Mouse (Mus musculus) testis, adult 2 months (tissue): ENCODE data around the gene Zfyve1.

Experiments
- CTCF ChIP-seq: fragments of 200-500 bp; IDR thresholded peaks from 2 replicates; pipeline ENCODE4 v1.5.1; 2012; ENCODE audit warnings: low read depth, mild to moderate bottlenecking, inconsistent platforms, low read length, moderate library complexity; ENCODE audit not compliant: control insufficient read depth, insufficient read depth, insufficient replicate concordance
- POLR2A ChIP-seq: fragments of 200-500 bp; IDR thresholded peaks from 2 replicates; pipeline ENCODE4 v1.6.1; 2012; ENCODE audit warnings: low read depth, mild to moderate bottlenecking, inconsistent platforms, low read length, moderate library complexity; ENCODE audit not compliant: control insufficient read depth

- no peak for TF ChIP-seq POLR2A
- no peak for TF ChIP-seq CTCF
These were observed 69.2 kb downstream of the Zfyve1 start for GRCm38 (mm10) chr12:83527816-83528215.
